Mouse (Mus musculus) midbrain, embryonic 12.5 days (tissue): ENCODE results near the gene Meltf. TPM values are rescaled to one million over a fixed set of nuclear protein-coding genes. Genes with fewer than 3 reads are reported as not detected.
A peak's percentile ranks its signal among the peaks of the same experiment; 100 is the strongest.

Experiments used
- ATAC-seq: fragments of 200-750 bp; cut with Nextera tagmentation; 2 replicates; pipeline ENCODE4 v1.8.0; 2017; ENCODE audit warnings: low read depth, moderate TSS enrichment, moderate library complexity; ENCODE audit not compliant: low FRiP score
- H3K27ac ChIP-seq: fragments of 300-500 bp; sonication (generic); replicated peaks from 2 replicates; pipeline ENCODE4 v1.5.1; 2016; ENCODE audit warnings: mild to moderate bottlenecking
- H3K27me3 ChIP-seq: fragments of 300-500 bp; sonication (generic); 2 replicates; pipeline ENCODE4 v1.6.1; 2016; ENCODE audit warnings: mild to moderate bottlenecking
- H3K36me3 ChIP-seq: fragments of 300-500 bp; sonication (generic); 2 replicates; pipeline ENCODE4 v1.6.1; 2016
- H3K4me1 ChIP-seq: fragments of 300-500 bp; sonication (generic); 2 replicates; pipeline ENCODE4 v1.6.1; 2016
- H3K4me2 ChIP-seq: fragments of 300-500 bp; sonication (generic); replicated peaks from 2 replicates; pipeline ENCODE4 v1.6.1; 2016; ENCODE audit warnings: mild to moderate bottlenecking, moderate library complexity
- H3K4me3 ChIP-seq: fragments of 300-500 bp; sonication (generic); 2 replicates; pipeline ENCODE4 v1.5.1; 2016; ENCODE audit warnings: mild to moderate bottlenecking
- H3K9ac ChIP-seq: fragments of 300-500 bp; sonication (generic); replicated peaks from 2 replicates; pipeline ENCODE4 v1.6.1; 2016; ENCODE audit warnings: mild to moderate bottlenecking, moderate library complexity
- H3K9me3 ChIP-seq: fragments of 300-500 bp; sonication (generic); 2 replicates; pipeline ENCODE4 v1.6.1; 2016; ENCODE audit warnings: mild to moderate bottlenecking
- WGBS: fragments of 180-500 bp; shearing (Covaris S2); methylation state at CpG from one replicate; pipeline ENCODE4 v1.1.7; 2016; 5-methylcytosine and 5-hydroxymethylcytosine counted together
- polyA plus RNA-seq: library from polyadenylated mRNA; unstranded; fragments of >200 nt; fragmentation: Nextera tagmentation; extraction: Ambion mirVana; gene quantifications from 2 replicates; pipeline ENCODE4 v1.2.1, GENCODE M21; 2016

The Meltf gene
- polyA plus RNA-seq, 1 experiment from 2014 or later: 0.22 TPM

GRCm38 (mm10) chr16:31896971-31897774 lies 18.6 kb downstream of the Meltf start:
- ATAC-seq: peak; percentile 58
- H3K9me3 ChIP-seq: peaks cover 3% of the 10 kb centered on the region; the same call in 1 of the 2 replicates
- peaks cover 14% of the 10 kb centered on the region for H3K4me1 ChIP-seq
- no peak overlapping the region for H3K27ac ChIP-seq
- WGBS: 9% methylated on average over 29 of the region's 29 CpGs
- H3K4me2 ChIP-seq: peak overlapping the region; percentile 55
- H3K36me3 ChIP-seq: no peaks in the 10 kb centered on the region
- H3K9ac ChIP-seq: peak overlapping the region; percentile 46
- peaks cover 4% of the 10 kb centered on the region for H3K27me3 ChIP-seq
- H3K4me3 ChIP-seq: peak overlapping the region; percentile 28

DNA sequence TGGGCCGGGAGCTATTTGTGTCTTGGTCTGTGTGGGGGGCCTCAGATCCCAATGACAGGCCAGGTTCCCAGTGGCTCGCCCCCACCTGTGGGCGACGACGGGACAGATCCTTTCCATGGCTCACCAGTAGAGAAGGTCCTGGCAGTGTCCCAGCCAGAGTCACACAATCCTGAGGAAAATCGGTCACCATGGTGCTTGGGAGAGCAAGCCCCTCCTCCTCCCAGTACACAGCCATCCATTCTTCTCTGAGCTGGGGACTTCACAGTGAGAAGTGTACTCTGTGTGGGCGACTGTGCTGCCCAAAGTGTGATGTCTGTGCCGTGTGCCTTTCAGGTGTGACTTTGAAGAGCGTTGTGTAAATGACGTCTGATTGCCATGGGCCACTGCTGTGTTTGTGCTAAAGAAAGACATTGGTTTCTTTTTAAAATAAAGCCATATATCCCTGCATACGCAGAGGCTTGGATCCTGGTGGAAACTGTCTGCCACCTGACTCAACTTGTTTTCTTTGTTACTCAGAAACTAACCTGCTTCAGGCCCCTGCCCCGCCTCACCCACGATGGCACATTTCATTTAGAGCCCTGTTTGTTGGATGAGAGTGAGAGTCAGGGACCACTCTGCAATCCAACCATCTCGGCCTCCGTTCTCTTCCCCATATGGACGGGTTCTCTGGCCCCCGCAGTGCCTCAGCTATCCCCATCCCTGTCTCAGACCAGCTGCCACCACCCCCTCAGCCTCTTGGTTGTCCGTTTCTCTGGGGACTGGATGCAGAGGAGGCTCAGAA lies 20.1 kb downstream of the Meltf start:
- H3K9ac ChIP-seq: no peak overlapping the region
- 84% methylated on average over 18 of the region's 18 CpGs for WGBS
- H3K9me3 ChIP-seq: peaks cover 3% of the 10 kb centered on the region; the same call in 1 of the 2 replicates
- H3K36me3 ChIP-seq: no peaks in the 10 kb centered on the region
- peaks cover 4% of the 10 kb centered on the region; the same call in 1 of the 2 replicates for H3K27me3 ChIP-seq
- peaks cover 14% of the 10 kb centered on the region for H3K4me1 ChIP-seq
- H3K4me3 ChIP-seq: no peak overlapping the region
- H3K27ac ChIP-seq: no peak overlapping the region
- no peak overlapping the region for H3K4me2 ChIP-seq
- 0 out of 2 replicates have a peak, but pooled peaks have one; percentile 30 for ATAC-seq

GRCm38 (mm10) chr16:31901886-31902285 lies 23.3 kb downstream of the Meltf start:
- Histone ChIP-seq H3K36me3 (no peaks in the 10 kb centered on the region), H3K4me3 (no peak overlapping the region), H3K27me3 (peaks cover 13% of the 10 kb centered on the region; the same call in 1 of the 2 replicates), H3K9ac (no peak overlapping the region), H3K27ac (no peak overlapping the region), H3K9me3 (peaks cover 3% of the 10 kb centered on the region; the same call in 1 of the 2 replicates), H3K4me1 (peaks cover 22% of the 10 kb centered on the region), H3K4me2 (no peak overlapping the region)
- WGBS: 88% methylated on average over 1 of the region's 1 CpGs
- ATAC-seq: no peak

DNA sequence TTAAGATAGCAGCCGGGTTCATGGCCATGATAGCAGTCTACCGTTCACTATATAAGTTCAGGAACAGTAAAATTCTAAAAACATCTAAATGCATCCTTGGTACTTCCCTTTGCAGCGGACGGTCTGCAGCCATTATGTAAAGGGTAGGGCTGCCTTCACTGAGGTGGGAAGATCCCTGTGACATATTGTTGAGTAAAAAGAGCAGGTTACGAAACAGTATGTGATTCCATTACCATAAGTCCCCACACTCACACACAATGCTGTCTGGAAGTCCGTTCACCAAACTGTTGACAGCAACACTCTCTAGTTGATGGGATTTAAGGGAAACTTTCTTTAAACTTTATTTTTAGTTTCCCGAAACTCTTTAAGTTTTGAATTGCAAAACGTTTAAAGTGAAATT lies 24.6 kb downstream of the Meltf start:
- no peak for ATAC-seq
- Histone ChIP-seq H3K9me3 (peaks cover 3% of the 10 kb centered on the region; the same call in 1 of the 2 replicates), H3K27me3 (peaks cover 9% of the 10 kb centered on the region; the same call in 1 of the 2 replicates), H3K9ac (no peak overlapping the region), H3K4me1 (peaks cover 13% of the 10 kb centered on the region), H3K36me3 (no peaks in the 10 kb centered on the region), H3K4me2 (no peak overlapping the region), H3K4me3 (no peak overlapping the region), H3K27ac (no peak overlapping the region)
- WGBS: 89% methylated on average over 8 of the region's 8 CpGs

DNA sequence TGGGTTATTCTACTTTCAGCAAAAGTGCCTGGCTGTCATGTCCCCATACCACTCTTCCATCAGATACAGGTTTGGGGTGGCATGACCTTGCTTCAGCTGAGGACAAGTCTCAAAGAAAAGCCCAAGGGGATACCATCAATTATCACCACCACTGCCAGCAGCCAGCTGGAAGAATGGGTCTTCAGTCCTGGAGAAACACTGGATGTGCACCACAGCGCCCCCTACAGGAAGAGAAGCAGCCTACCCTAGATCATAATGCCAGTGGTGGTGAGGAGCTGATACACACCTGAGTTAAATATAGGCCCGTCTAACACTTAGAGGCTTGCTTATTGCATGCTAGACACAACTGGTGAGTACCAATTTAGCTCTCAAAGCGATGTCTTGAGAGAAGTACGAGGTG lies 26.7 kb downstream of the Meltf start:
- Histone ChIP-seq H3K9ac (no peak overlapping the region), H3K4me3 (no peak overlapping the region), H3K27ac (no peak overlapping the region), H3K4me1 (peaks cover 10% of the 10 kb centered on the region), H3K36me3 (no peaks in the 10 kb centered on the region), H3K27me3 (peaks cover 9% of the 10 kb centered on the region; the same call in 1 of the 2 replicates), H3K4me2 (no peak overlapping the region), H3K9me3 (no peaks in the 10 kb centered on the region)
- WGBS: 78% methylated on average over 4 of the region's 4 CpGs
- ATAC-seq: no peak

DNA sequence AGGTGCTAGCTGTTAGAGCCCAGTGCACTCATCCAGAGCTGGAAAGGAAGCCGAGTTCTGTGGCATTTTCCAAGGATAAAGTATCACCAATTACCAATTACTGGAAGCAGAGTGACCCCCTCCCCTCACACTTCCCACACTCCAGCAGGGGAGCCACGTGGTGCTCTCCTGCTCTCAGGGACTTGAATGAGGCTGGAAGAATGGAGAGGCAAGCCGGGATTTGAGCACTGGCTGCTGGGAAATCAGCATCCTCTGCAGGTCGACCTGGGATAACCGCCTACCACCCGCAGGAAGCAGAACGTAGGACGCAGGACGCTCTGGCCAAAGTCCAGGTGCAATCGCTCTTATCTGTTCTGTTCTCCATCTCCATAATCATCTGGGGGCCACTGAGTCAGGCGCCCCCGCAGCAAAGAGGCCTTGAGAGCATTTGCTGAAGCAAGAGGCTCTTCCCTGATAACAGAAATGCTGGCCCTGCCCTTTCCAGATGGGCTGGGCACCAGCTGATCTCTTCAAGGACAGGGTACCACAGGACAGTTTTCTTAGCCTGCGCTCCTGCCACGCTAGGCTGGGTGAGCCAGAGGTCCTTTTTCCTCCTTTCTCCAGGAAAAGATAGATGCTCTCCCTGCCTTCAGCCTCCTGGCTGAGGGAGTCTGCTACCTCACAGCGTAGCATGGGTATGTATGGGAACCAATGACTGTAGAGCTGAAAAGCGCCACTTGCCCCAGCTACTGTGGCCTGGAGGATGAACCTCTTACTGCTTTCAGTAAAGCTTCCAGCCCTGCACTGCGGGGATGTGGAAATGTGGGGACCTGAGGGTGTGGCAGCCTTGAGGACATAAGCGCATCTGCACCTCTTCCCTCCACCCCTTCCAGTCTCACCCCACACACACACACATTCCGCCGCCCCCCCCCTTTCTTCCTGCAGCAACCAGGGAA lies 27.5 kb downstream of the Meltf start:
- H3K4me2 ChIP-seq: peak overlapping the region; percentile 36
- H3K9me3 ChIP-seq: no peaks in the 10 kb centered on the region
- H3K4me1 ChIP-seq: peaks cover 10% of the 10 kb centered on the region
- H3K27me3 ChIP-seq: peaks cover 9% of the 10 kb centered on the region; the same call in 1 of the 2 replicates
- H3K4me3 ChIP-seq: 0 out of 2 replicates have a peak overlapping the region, but pooled peaks have one; percentile 12
- 0 out of 2 replicates have a peak overlapping the region, but pooled peaks have one; percentile 31 for H3K9ac ChIP-seq
- no peaks in the 10 kb centered on the region for H3K36me3 ChIP-seq
- no peak overlapping the region for H3K27ac ChIP-seq
- 34% methylated on average over 20 of the region's 20 CpGs for WGBS
- ATAC-seq: no peak

DNA sequence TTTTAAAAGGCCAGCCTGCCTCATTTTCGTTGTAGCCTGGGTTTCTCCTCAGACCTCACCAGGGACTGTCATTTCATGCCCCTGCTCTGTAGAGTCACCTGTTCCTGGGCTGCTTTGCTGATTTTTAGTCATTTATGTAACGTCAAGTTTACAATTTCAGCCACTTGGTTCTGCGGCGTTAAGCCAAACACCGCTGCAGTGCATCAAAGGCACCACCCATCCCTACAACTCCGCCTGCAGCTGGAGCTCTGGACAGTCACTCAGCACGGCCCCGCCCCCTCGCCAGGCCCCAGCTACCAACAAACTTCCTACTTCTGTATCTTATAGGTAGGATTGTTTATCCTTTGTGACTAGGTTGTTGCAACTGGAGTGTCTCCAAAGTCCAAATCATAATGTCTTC lies 28.3 kb downstream of the Meltf start:
- Histone ChIP-seq H3K4me3 (peak overlapping the region; percentile 12; the same call in 1 of the 2 replicates), H3K4me1 (peaks cover 10% of the 10 kb centered on the region), H3K9ac (no peak overlapping the region), H3K36me3 (no peaks in the 10 kb centered on the region), H3K9me3 (no peaks in the 10 kb centered on the region), H3K4me2 (peak overlapping the region; percentile 36), H3K27me3 (peaks cover 9% of the 10 kb centered on the region; the same call in 1 of the 2 replicates), H3K27ac (no peak overlapping the region)
- no peak for ATAC-seq
- WGBS: 9% methylated on average over 9 of the region's 9 CpGs

- Histone ChIP-seq H3K4me2 (no peak overlapping the region), H3K36me3 (no peaks in the 10 kb centered on the region), H3K27me3 (peaks cover 9% of the 10 kb centered on the region; the same call in 1 of the 2 replicates), H3K9me3 (no peaks in the 10 kb centered on the region), H3K4me3 (no peak overlapping the region), H3K27ac (no peak overlapping the region), H3K4me1 (peaks cover 10% of the 10 kb centered on the region), H3K9ac (no peak overlapping the region)
- no peak for ATAC-seq
- WGBS: 68% methylated on average over 11 of the region's 11 CpGs
Observed at GRCm38 (mm10) chr16:31908959-31909358, 30.3 kb downstream of the Meltf start.

GRCm38 (mm10) chr16:31910281-31910847 lies 31.8 kb downstream of the Meltf start:
- Histone ChIP-seq H3K9me3 (no peaks in the 10 kb centered on the region), H3K27me3 (peaks cover 9% of the 10 kb centered on the region; the same call in 1 of the 2 replicates), H3K9ac (no peak overlapping the region), H3K4me1 (peaks cover 10% of the 10 kb centered on the region), H3K36me3 (no peaks in the 10 kb centered on the region), H3K4me2 (no peak overlapping the region), H3K27ac (no peak overlapping the region), H3K4me3 (no peak overlapping the region)
- WGBS: 77% methylated on average over 10 of the region's 10 CpGs
- no peak for ATAC-seq

DNA sequence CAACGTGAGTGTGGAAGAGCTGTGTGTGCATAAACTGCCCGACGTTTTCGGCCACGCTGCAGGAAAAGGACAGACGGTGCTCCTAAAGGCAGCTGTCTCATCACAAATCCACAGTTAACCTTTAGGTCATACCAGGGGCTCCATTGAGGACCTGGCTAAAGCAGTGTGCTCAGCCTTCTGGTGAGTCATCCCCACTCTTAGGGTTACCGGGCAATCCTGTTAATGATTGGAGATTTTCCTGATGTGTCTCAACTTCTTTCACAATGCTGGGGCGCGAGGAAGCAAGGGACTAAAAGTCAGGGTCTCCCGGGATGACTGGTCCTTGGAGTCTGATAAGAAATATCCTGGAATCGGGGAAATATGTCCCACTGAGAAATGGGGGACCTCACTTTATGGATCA lies 39.2 kb downstream of the Meltf start:
- H3K4me3 ChIP-seq: no peak overlapping the region
- ATAC-seq: no peak
- WGBS: 81% methylated on average over 11 of the region's 11 CpGs
- H3K9ac ChIP-seq: peak overlapping the region; percentile 32; the same call in 1 of the 2 replicates
- H3K4me1 ChIP-seq: peaks cover 3% of the 10 kb centered on the region; the same call in 1 of the 2 replicates
- H3K27me3 ChIP-seq: no peaks in the 10 kb centered on the region; the same call in 1 of the 2 replicates
- H3K27ac ChIP-seq: no peak overlapping the region
- no peaks in the 10 kb centered on the region for H3K36me3 ChIP-seq
- H3K4me2 ChIP-seq: no peak overlapping the region
- H3K9me3 ChIP-seq: no peaks in the 10 kb centered on the region
